Mouse (Mus musculus) liver, postnatal 0 days (tissue): Measurements from ENCODE around the gene C2cd3. TPM values are rescaled to one million over a fixed set of nuclear protein-coding genes. Genes with fewer than 3 reads are reported as not detected.
A peak's percentile ranks its signal among the peaks of the same experiment; 100 is the strongest.
"Not testable (repeated sequence)": the region's sequence is repeated elsewhere in the genome, so short reads cannot be mapped to it uniquely, and the experiment has no call there.

Experiments
- ATAC-seq: fragments of 200-750 bp; cut with Nextera tagmentation; 2 replicates; pipeline ENCODE4 v1.8.0; 2017; ENCODE audit warnings: mild to moderate bottlenecking, moderate library complexity
- DNase-seq: peaks from one replicate; pipeline ENCODE4 v3.0.0-alpha.2; 2016
- H3K27ac ChIP-seq: fragments of 300-500 bp; sonication (generic); 2 replicates; pipeline ENCODE4 v1.5.1; 2014; ENCODE audit warnings: antibody characterized with exemption, moderate library complexity, mild to moderate bottlenecking, low read depth
- H3K27me3 ChIP-seq: fragments of 300-500 bp; sonication (generic); 2 replicates; pipeline ENCODE4 v1.6.1; 2014; ENCODE audit warnings: low read length, control low read depth, mixed read lengths; ENCODE audit not compliant: insufficient read depth
- H3K36me3 ChIP-seq: fragments of 300-500 bp; sonication (generic); replicated peaks from 2 replicates; pipeline ENCODE4 v1.6.1; 2014; ENCODE audit warnings: mild to moderate bottlenecking, control low read depth, low read length, moderate library complexity, mixed read lengths; ENCODE audit not compliant: insufficient read depth
- H3K4me1 ChIP-seq: fragments of 300-500 bp; sonication (generic); 2 replicates; pipeline ENCODE4 v1.6.1; 2014; ENCODE audit warnings: antibody characterized with exemption, mild to moderate bottlenecking, control low read depth; ENCODE audit not compliant: insufficient read depth
- H3K4me2 ChIP-seq: fragments of 300-500 bp; sonication (generic); 2 replicates; pipeline ENCODE4 v1.6.1; 2014; ENCODE audit warnings: low read depth, mild to moderate bottlenecking, low read length, moderate library complexity, mixed read lengths
- H3K4me3 ChIP-seq: fragments of 300-500 bp; sonication (generic); 2 replicates; pipeline ENCODE4 v1.5.1; 2014; ENCODE audit warnings: low read depth, low read length
- H3K9ac ChIP-seq: fragments of 300-500 bp; sonication (generic); replicated peaks from 2 replicates; pipeline ENCODE4 v1.6.1; 2014; ENCODE audit warnings: mild to moderate bottlenecking, moderate library complexity
- H3K9me3 ChIP-seq: fragments of 300-500 bp; sonication (generic); 2 replicates; pipeline ENCODE4 v1.6.1; 2016; ENCODE audit warnings: mild to moderate bottlenecking, control low read depth, low read length, mixed read lengths
- CTCF ChIP-seq: sonication (generic); IDR thresholded peaks from 2 replicates; pipeline ENCODE4 v1.5.1; 2016; ENCODE audit warnings: antibody characterized with exemption, low read depth
- EP300 ChIP-seq: IDR thresholded peaks from 2 replicates; pipeline ENCODE4 v1.6.1; 2016; ENCODE audit warnings: antibody characterized with exemption, low read depth, mild to moderate bottlenecking
- WGBS: fragments of 180-500 bp; shearing (Covaris S2); extraction: QIAGEN DNeasy Blood & Tissue Kit; methylation state at CpG from one replicate; pipeline ENCODE4 v1.1.7; 2014; ENCODE audit not compliant: insufficient replicate concordance; 5-methylcytosine and 5-hydroxymethylcytosine counted together
- polyA plus RNA-seq: library from polyadenylated mRNA; unstranded; fragments of >200 nt; fragmentation: Nextera tagmentation; extraction: Ambion mirVana; gene quantifications from 2 replicates; pipeline ENCODE4 v1.2.1, GENCODE M21; 2015

C2cd3 gene
- polyA plus RNA-seq, 1 experiment from 2014 or later: 5.1 TPM

DNA sequence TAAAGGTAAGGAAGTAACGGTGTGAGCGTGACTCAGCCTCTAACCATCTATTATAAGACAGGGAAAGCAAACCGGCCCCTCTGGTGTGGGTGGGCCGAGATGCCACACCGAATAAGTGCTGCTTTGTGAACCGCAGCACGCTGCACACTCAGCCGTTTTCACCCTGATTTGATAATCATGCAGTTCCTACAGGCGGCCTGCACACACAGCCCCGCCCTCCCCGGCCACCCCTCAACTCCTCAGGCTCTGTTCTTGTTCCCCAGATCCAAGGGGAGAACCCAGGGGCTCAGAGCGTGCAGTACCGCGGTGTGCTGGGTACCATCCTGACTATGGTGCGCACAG lies 107.8 kb downstream of the C2cd3 start:
- H3K4me2 ChIP-seq: no peak overlapping the region

DNA sequence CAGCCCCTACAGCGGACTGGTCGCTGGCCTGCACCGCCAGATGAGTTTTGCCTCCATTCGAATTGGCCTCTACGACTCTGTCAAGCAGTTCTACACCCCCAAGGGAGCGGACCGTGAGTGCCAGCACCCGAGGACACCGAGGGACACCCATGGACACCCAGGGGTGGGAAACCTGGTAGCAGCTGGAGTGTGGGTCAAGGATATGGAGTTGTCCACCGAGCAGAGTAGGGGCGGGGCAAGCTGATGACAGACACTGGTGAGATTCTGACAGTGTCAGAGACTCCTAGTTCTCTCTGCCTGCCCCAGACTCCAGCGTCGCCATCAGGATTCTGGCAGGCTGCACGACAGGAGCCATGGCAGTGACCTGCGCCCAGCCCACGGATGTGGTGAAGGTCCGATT lies 108.1 kb downstream of the C2cd3 start:
- DNase-seq (no peak), ATAC-seq (no peak)
- 83% methylated on average over 17 of the region's 17 CpGs for WGBS
- TF ChIP-seq CTCF: no peak
- no peak for TF ChIP-seq EP300
- no peak overlapping the region for H3K4me2 ChIP-seq
- H3K27ac ChIP-seq: no peak overlapping the region
- no peaks in the 10 kb centered on the region for H3K27me3 ChIP-seq
- H3K4me3 ChIP-seq: no peak overlapping the region
- no peaks in the 10 kb centered on the region for H3K36me3 ChIP-seq
- H3K9ac ChIP-seq: no peak overlapping the region
- H3K9me3 ChIP-seq: no peaks in the 10 kb centered on the region
- no peaks in the 10 kb centered on the region for H3K4me1 ChIP-seq

More for the DNA sequence above, 107.8 kb downstream of the C2cd3 start:
- no peak overlapping the region for H3K27ac ChIP-seq
- no peak for DNase-seq
- H3K27me3 ChIP-seq: no peaks in the 10 kb centered on the region
- no peaks in the 10 kb centered on the region for H3K36me3 ChIP-seq
- peaks cover 2% of the 10 kb centered on the region; the same call in 1 of the 2 replicates for H3K4me1 ChIP-seq
- 69% methylated on average over 15 of the region's 15 CpGs for WGBS
- H3K9ac ChIP-seq: no peak overlapping the region
- no peak for ATAC-seq
- TF ChIP-seq CTCF (no peak), EP300 (no peak)
- H3K4me3 ChIP-seq: no peak overlapping the region
- H3K9me3 ChIP-seq: no peaks in the 10 kb centered on the region

DNA sequence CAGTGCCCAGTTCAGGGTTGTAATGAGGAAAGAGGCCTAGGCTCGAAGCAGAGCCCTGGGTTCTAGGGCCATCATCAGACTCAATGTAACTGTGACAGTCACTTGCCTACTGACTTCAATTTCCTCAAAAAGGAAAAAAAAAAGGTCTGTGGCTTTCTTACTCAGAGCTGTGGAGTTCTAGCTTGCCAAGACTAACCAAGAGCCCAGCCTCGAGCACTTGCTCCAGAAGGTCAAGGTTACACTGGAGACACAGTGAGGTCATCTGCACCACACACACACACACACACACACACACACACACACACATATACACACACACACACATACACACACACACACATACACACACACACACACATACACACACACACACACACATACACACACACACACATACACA lies 110.0 kb downstream of the C2cd3 start:
- H3K4me1 ChIP-seq, H3K4me3 ChIP-seq, H3K27ac ChIP-seq, H3K4me2 ChIP-seq, ATAC-seq, DNase-seq, H3K9ac ChIP-seq, H3K36me3 ChIP-seq, H3K9me3 ChIP-seq, H3K27me3 ChIP-seq: not testable (repeated sequence)
- WGBS: 80% methylated on average over 2 of the region's 2 CpGs

DNA sequence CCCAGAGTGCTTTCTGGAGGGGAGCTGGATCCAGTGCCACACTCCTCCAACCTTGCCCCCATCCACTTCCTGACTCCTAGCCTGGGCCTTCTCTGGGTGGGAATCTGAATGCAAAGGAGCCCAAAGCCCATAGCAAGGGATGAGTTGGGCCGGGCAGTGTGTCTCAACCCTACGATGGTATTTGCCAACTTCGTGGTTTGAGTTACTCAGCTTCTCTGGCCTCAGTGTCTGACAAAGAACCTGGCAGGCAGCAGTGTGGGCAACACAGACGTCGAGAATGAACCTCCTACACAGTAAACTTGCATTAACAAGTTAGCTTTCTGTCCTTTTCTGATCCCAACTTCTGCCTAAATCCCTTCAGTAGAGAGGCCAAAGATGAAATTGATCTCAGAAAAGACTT lies 112.5 kb downstream of the C2cd3 start:
- H3K9ac ChIP-seq: no peak overlapping the region
- no peaks in the 10 kb centered on the region for H3K4me1 ChIP-seq
- H3K4me3 ChIP-seq: no peak overlapping the region
- H3K27me3 ChIP-seq: no peaks in the 10 kb centered on the region
- TF ChIP-seq EP300: no peak
- TF ChIP-seq CTCF: no peak
- WGBS: 69% methylated on average over 5 of the region's 5 CpGs
- DNase-seq: no peak
- no peak for ATAC-seq
- no peak overlapping the region for H3K4me2 ChIP-seq
- H3K9me3 ChIP-seq: no peaks in the 10 kb centered on the region
- no peak overlapping the region for H3K27ac ChIP-seq
- H3K36me3 ChIP-seq: no peaks in the 10 kb centered on the region

DNA sequence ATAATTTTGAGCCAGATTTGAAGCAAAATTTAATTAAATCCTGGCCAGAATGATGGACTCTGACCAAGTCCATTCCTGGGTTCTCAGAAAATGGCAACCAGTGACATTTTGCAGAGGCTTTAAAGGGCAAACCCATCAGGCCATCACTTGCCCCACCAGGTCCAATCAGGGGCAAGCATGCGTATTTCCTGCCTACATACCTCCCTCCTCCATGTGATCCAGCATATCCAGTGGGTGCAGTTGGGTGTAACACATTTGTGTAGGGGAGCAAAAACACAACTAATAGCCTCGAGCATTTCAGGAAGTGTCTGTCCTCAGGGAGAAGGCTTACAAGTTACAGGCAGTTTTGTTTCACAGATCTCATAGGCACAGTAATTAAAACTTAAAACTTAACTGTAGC lies 115.3 kb downstream of the C2cd3 start:
- no peak for TF ChIP-seq CTCF
- no peak for TF ChIP-seq EP300

DNA sequence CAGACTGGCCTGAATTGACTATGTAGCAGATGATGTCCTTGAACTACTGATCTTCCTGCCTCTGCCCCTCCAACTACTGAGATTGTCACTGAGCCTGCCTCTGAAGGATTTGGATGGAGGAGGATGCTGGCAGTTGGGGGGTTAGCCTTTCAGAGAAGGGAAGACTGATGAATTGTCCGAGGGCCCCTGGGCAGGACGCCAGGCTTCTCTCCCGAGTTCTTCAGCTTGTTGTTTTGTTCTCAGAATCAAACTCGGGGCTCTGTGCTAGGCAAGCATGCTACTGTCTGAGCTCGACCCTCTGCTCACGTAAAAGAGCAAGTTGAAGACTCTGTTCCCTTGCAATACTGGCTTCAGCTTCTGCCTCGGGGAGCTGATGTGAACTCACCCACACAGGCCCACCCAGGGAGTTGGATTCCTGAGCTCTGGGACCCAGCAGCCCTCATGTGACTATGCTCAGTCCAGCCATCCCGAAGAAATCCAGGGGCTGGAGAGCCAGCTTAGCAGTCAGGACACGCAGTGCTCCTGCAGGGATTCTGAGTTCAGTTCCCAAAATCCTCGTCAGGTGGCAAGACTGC lies 116.5 kb downstream of the C2cd3 start:
- Histone ChIP-seq H3K4me3 (no peak overlapping the region), H3K9me3 (no peaks in the 10 kb centered on the region), H3K4me2 (no peak overlapping the region), H3K4me1 (peaks cover 12% of the 10 kb centered on the region), H3K27me3 (no peaks in the 10 kb centered on the region), H3K9ac (no peak overlapping the region), H3K36me3 (no peaks in the 10 kb centered on the region), H3K27ac (no peak overlapping the region)
- DNase-seq (no peak), ATAC-seq (no peak)
- TF ChIP-seq EP300 (no peak), CTCF (no peak)
- WGBS: 62% methylated on average over 10 of the region's 10 CpGs

More for the DNA sequence above, 115.3 kb downstream of the C2cd3 start:
- 53% methylated on average over 2 of the region's 2 CpGs for WGBS
- Histone ChIP-seq H3K4me1 (peaks cover 6% of the 10 kb centered on the region), H3K9ac (no peak overlapping the region), H3K27ac (peak overlapping the region; percentile 22; the same call in 1 of the 2 replicates), H3K27me3 (no peaks in the 10 kb centered on the region), H3K4me2 (no peak overlapping the region), H3K4me3 (no peak overlapping the region), H3K9me3 (no peaks in the 10 kb centered on the region), H3K36me3 (no peaks in the 10 kb centered on the region)
- ATAC-seq: peak; percentile 46; the same call in 1 of the 2 replicates
- no peak for DNase-seq
